Mouse (Mus musculus) gastrocnemius, adult 2 months (tissue): Measurements from ENCODE around the gene Ppm1n. TPM values are rescaled to one million over a fixed set of nuclear protein-coding genes. Genes with fewer than 3 reads are reported as not detected.
"Not testable (repeated sequence)": the region's sequence is repeated elsewhere in the genome, so short reads cannot be mapped to it uniquely, and the experiment has no call there.

Source experiments
- DNase-seq: peaks from one replicate; pipeline ENCODE4 v3.0.0; 2022
- H3K27ac ChIP-seq: fragments of 200-600 bp; 2 replicates; pipeline ENCODE4 v1.8.1; 2022; ENCODE audit warnings: mild to moderate bottlenecking
- H3K4me3 ChIP-seq: fragments of 200-600 bp; 2 replicates; pipeline ENCODE4 v1.8.1; 2022; ENCODE audit warnings: mild to moderate bottlenecking, moderate library complexity
- CTCF ChIP-seq: fragments of 200-600 bp; IDR thresholded peaks from 2 replicates; pipeline ENCODE4 v1.8.1; 2022; ENCODE audit warnings: antibody characterized with exemption, mild to moderate bottlenecking, moderate library complexity
- intact Hi-C: fragments of 180-260 bp; cut with DNase I; formaldehyde crosslinking; loops from one replicate; pipeline ENCODE4 v1.15.1; 2025
- total RNA-seq, 2 experiments: library from RNA; stranded (reverse); gene quantifications; 2 replicates each; pipeline ENCODE4 v1.2.3; 2021

Gene Ppm1n
- total RNA-seq, 2 experiments from 2014 or later: 0.74 TPM; not detected in 1

- intact Hi-C loops: loop anchor here (5.0 kb wide), 1 partner anchor 65 kb away; no protein-coding TSS in a partner anchor
- no peak for DNase-seq
- TF ChIP-seq CTCF: peak; percentile 36; the same call in 1 of the 2 replicates
- Histone ChIP-seq H3K27ac (no peak overlapping the region), H3K4me3 (no peak overlapping the region)
Measured at GRCm38 (mm10) chr7:19297034-19297433, 17.2 kb upstream of the Ppm1n start.

DNA sequence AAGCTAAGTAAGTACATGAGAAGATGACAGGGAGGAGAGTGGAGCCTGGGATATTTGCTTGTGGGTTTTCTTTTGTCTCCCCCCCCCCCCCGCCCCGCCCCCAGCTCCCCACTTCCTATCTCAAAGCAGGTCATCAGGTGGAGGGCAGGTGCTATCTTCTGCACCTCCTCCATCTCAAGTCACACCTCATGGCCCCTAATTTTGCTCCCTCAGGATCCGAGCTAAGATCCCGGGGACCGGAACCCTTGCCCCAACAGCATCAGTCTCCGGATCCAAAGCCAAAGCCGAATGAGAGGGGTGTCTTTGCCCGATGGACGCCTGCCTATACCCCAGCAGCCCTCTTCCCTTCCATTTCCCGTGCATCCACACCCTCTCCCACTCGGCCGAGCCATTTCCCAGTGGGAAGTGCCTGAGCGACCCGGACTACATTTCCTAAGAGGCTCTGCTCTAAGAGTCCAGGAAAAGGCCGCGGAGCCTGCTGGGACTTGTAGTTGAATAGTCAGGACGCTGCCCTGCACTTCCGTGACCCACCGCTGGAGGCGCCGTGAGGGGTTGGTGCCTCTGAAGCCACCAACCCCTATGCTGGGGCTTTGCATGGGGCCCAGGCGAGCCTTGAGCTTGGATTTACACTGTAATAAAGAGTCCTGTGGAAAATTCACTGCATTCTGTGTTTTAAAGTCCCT lies 15.8 kb upstream of the Ppm1n start:
- Histone ChIP-seq H3K4me3 (peak overlapping the region; percentile 67), H3K27ac (peak overlapping the region; percentile 75)
- peak; percentile 98 for DNase-seq
- peak; percentile 100 for TF ChIP-seq CTCF
- intact Hi-C loops: loop anchor here (5.0 kb wide), 1 partner anchor 67 kb away; no protein-coding TSS in a partner anchor

GRCm38 (mm10) chr7:19290969-19291596 lies 11.2 kb upstream of the Ppm1n start:
- TF ChIP-seq CTCF: no peak
- H3K27ac ChIP-seq: peak overlapping the region; percentile 99
- peak overlapping the region; percentile 74 for H3K4me3 ChIP-seq
- intact Hi-C loops: no loop called here
- DNase-seq: peak; percentile 93

- intact Hi-C loops: loop anchor here (1.0 to 5.0 kb wide), 2 partner anchors 15 to 107 kb away; partner anchors contain the start of gene Eml2
- Histone ChIP-seq H3K27ac (no peak overlapping the region), H3K4me3 (no peak overlapping the region)
- peak; percentile 65 for DNase-seq
- peak; percentile 94 for TF ChIP-seq CTCF
Measured at GRCm38 (mm10) chr7:19284763-19285162, 4.9 kb upstream of the Ppm1n start.

DNA sequence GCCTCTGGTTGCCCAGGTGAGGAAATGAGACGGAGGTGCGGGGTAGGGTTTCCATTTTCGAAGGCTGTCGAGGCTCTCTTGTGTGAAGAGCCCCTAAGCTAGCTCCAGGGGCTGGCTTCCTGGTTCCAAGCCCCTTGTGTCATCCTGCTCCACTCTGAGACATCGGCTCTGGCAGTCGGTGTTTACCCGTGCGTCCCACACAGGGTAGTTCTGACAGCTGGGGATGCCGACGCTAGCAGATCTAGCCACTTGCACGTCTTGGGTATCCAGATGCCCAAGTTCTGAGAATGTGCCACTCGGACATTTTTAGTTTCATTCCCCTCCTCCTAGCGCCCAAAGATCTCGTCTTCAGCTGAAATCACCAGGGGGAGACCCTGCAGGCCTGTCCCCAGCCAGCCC lies 3.5 kb upstream of the Ppm1n start:
- no peak for TF ChIP-seq CTCF
- no peak for DNase-seq
- intact Hi-C loops: loop anchor here (2.0 to 5.0 kb wide), 2 partner anchors 45 to 106 kb away; partner anchors contain the start of gene Eml2
- Histone ChIP-seq H3K4me3 (no peak overlapping the region; the same call in 1 of the 2 replicates), H3K27ac (no peak overlapping the region)

- intact Hi-C loops: loop anchor here (2.0 to 5.0 kb wide), 2 partner anchors 44 to 106 kb away; partner anchors contain the start of gene Eml2
- DNase-seq: peak; percentile 79
Measured at GRCm38 (mm10) chr7:19282791-19283405, 3.0 kb upstream of the Ppm1n start.

DNA sequence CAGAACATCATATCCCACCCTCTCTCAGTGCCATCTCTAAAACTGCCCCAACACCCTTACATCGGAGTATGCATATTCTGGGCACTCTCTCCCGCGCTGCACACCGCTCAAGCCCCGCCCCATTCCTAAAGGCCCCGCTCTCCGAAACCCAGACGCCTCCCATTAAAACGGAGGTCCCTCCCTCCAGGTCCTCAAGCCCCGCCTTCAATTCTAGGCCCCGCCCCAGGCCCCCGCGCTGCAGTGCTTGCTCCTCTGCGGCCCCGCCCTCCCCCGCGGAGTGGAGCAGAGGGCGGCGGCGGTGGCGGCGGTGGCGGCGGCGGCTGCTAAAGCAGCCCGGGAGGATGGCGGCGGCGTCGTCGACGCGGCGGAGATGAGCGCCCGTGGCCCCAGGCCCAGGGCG lies 2.5 kb upstream of the Ppm1n start, which contains the start of gene Rtn2:
Gene Rtn2, plus strand, starts transcription at position 240 of the 400 bp plus-strand sequence.
- TF ChIP-seq CTCF: no peak
- DNase-seq: peak; percentile 90
- intact Hi-C loops: loop anchor here (2.0 to 5.0 kb wide), 2 partner anchors 44 to 105 kb away; partner anchors contain the start of gene Eml2
- Histone ChIP-seq H3K27ac (peak within 1 kb of the TSS; percentile 63), H3K4me3 (peak within 1 kb of the TSS; percentile 74)

More at GRCm38 (mm10) chr7:19282791-19283405, 3.0 kb upstream of the Ppm1n start:
- no peak for TF ChIP-seq CTCF
- Histone ChIP-seq H3K27ac (peak overlapping the region; percentile 63), H3K4me3 (peak overlapping the region; percentile 74)

DNA sequence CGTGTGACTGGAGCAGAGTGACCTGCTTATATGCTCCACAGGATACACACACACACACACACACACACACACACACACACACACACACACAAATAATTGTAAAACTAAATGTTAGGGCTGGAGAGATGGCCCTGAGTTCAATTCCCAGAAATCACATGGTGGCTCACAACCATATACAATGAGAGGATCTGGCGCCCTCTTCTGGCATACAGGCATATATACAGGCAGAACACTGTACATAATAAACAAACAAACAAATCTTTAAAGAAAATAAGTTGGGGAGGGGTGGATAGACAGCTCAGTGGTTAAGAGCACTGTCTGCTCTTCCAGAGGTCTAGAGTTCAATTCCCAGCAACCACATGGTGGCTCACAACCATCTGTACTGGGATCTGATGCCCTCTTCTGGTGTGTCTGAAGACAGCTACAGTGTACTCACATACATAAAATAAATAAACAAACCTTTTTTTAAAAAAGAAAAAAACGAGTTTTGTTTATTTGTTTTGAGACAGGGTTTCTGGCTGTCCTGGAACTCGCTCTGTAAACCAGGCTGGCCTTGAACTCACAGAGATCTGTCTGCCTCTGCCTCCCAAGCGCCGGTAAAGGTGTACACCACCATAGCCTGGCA lies 1.9 kb upstream of the Ppm1n start:
- TF ChIP-seq CTCF: peak; percentile 70
- not testable (repeated sequence) for H3K27ac ChIP-seq, DNase-seq
- intact Hi-C loops: loop anchor here (2.0 to 5.0 kb wide), 3 partner anchors 21 to 104 kb away; partner anchors contain the start of gene Eml2
- H3K4me3 ChIP-seq: peak overlapping the region; percentile 74

- no peak for DNase-seq
- no peak for TF ChIP-seq CTCF
- H3K27ac ChIP-seq: no peak overlapping the region
- H3K4me3 ChIP-seq: peak overlapping the region; percentile 65
- intact Hi-C loops: no loop called here
Measured at GRCm38 (mm10) chr7:19279052-19279451, 812 bp downstream of the Ppm1n start.

GRCm38 (mm10) chr7:19276253-19276652 lies 3.6 kb downstream of the Ppm1n start:
- TF ChIP-seq CTCF: peak; percentile 52
- DNase-seq: no peak
- H3K4me3 ChIP-seq: no peak overlapping the region
- no peak overlapping the region for H3K27ac ChIP-seq
- intact Hi-C loops: no loop called here

GRCm38 (mm10) chr7:19272173-19272764 lies 7.6 kb downstream of the Ppm1n start:
- peak; percentile 76 for DNase-seq
- no peak for TF ChIP-seq CTCF
- H3K4me3 ChIP-seq: peak overlapping the region; percentile 95
- H3K27ac ChIP-seq: peak overlapping the region; percentile 93
- intact Hi-C loops: no loop called here
